Mouse (Mus musculus) MEL (cell line): ENCODE measurements around the gene Ankar. TPM values are rescaled to one million over a fixed set of nuclear protein-coding genes. Genes with fewer than 3 reads are reported as not detected.

Experiments used
- DNase-seq: peaks from one replicate; pipeline ENCODE4 v3.0.0; 2011; ENCODE audit warnings: low read depth, low spot score
- H3K27ac ChIP-seq: 2 replicates; pipeline ENCODE4 v1.5.1; 2012; ENCODE audit warnings: low read depth, mild to moderate bottlenecking, control low read depth, low read length, moderate library complexity; ENCODE audit not compliant: control insufficient read depth
- H3K27me3 ChIP-seq, 2 experiments: fragments of 150-350 bp in 1 of 2; sonication (generic) in 1 of 2; 2 replicates each; pipeline ENCODE4 v1.6.1; 2012; ENCODE audit warnings: low read length in 2 of 2, mild to moderate bottlenecking in 2 of 2, improper control_type of control experiment in 1 of 2, moderate library complexity in 1 of 2; ENCODE audit not compliant: insufficient read depth in 2 of 2, control insufficient read depth in 1 of 2
- H3K36me3 ChIP-seq, 2 experiments: 2 replicates each; pipeline ENCODE4 v1.6.1; 2012 to 2014; ENCODE audit warnings: low read length in 2 of 2, improper control_type of control experiment in 1 of 2, inconsistent platforms in 1 of 2, mild to moderate bottlenecking in 1 of 2; ENCODE audit not compliant: insufficient read depth in 2 of 2, control insufficient read depth in 1 of 2
- H3K4me1 ChIP-seq, 2 experiments: fragments of 150-350 bp in 1 of 2; sonication (generic) in 1 of 2; 2 replicates each; pipeline ENCODE4 v1.6.1; 2012; ENCODE audit warnings: low read length in 2 of 2, improper control_type of control experiment in 1 of 2, mild to moderate bottlenecking in 1 of 2; ENCODE audit not compliant: insufficient read depth in 2 of 2, control insufficient read depth in 1 of 2
- H3K4me3 ChIP-seq, 2 experiments: fragments of 150-350 bp in 1 of 2; sonication (generic) in 1 of 2; 2 replicates each; pipeline ENCODE4 v1.5.1; 2012; ENCODE audit warnings: low read depth in 2 of 2, low read length in 2 of 2, mild to moderate bottlenecking in 2 of 2, moderate library complexity in 2 of 2, control low read depth in 1 of 2, improper control_type of control experiment in 1 of 2; ENCODE audit not compliant: control insufficient read depth in 1 of 2, insufficient read depth in 1 of 2
- H3K79me2 ChIP-seq: 2 replicates; pipeline ENCODE4 v1.6.1; 2012; ENCODE audit warnings: mild to moderate bottlenecking, low read length, moderate library complexity; ENCODE audit not compliant: control insufficient read depth, poor library complexity, insufficient read depth
- H3K9ac ChIP-seq: 2 replicates; pipeline ENCODE4 v1.6.1; 2012; ENCODE audit warnings: low read depth, mild to moderate bottlenecking, control low read depth, low read length, moderate library complexity; ENCODE audit not compliant: control insufficient read depth, poor library complexity, severe bottlenecking
- H3K9me3 ChIP-seq: fragments of 150-350 bp; sonication (generic); replicated peaks from 2 replicates; pipeline ENCODE4 v1.6.1; 2012; ENCODE audit warnings: mild to moderate bottlenecking, low read length, improper control_type of control experiment, moderate library complexity; ENCODE audit not compliant: insufficient read depth
- BHLHE40 ChIP-seq: IDR thresholded peaks from 2 replicates; pipeline ENCODE4 v1.6.1; 2012; ENCODE audit warnings: low read depth, mild to moderate bottlenecking, inconsistent platforms, low read length, improper control_type of control experiment, borderline replicate concordance
- CHD1 ChIP-seq: IDR thresholded peaks from 2 replicates; pipeline ENCODE4 v1.6.1; 2012; ENCODE audit warnings: low read depth, mild to moderate bottlenecking, inconsistent platforms, low read length, improper control_type of control experiment
- CHD2 ChIP-seq: IDR thresholded peaks from 2 replicates; pipeline ENCODE4 v1.6.1; 2011; ENCODE audit warnings: low read length, improper control_type of control experiment
- CTCF ChIP-seq, 3 experiments: IDR thresholded peaks in 2 of 3; conservative IDR thresholded peaks in 1 of 3; 2 replicates each; pipeline ENCODE4 v1.5.1; 2011 to 2012; ENCODE audit warnings: low read length in 3 of 3, low read depth in 2 of 3, mild to moderate bottlenecking in 2 of 3, improper control_type of control experiment in 1 of 3, inconsistent platforms in 1 of 3, mixed read lengths in 1 of 3, moderate library complexity in 1 of 3; ENCODE audit not compliant: control insufficient read depth in 1 of 3, insufficient read depth in 1 of 3, poor library complexity in 1 of 3, severe bottlenecking in 1 of 3
- E2F4 ChIP-seq: IDR thresholded peaks from 2 replicates; pipeline ENCODE4 v1.6.1; 2011; ENCODE audit warnings: low read depth, low read length, improper control_type of control experiment, borderline replicate concordance
- ELF1 ChIP-seq: IDR thresholded peaks from 2 replicates; pipeline ENCODE4 v1.6.1; 2014; ENCODE audit warnings: low read depth, mild to moderate bottlenecking, inconsistent platforms, low read length, improper control_type of control experiment, moderate library complexity
- EP300 ChIP-seq, 2 experiments: IDR thresholded peaks; 2 replicates each; pipeline ENCODE4 v1.6.1; 2011; ENCODE audit warnings: improper control_type of control experiment in 2 of 2, low read length in 2 of 2, low read depth in 1 of 2, mild to moderate bottlenecking in 1 of 2
- ETS1 ChIP-seq: IDR thresholded peaks from 2 replicates; pipeline ENCODE4 v1.6.1; 2012; ENCODE audit warnings: low read depth, mild to moderate bottlenecking, inconsistent platforms, low read length, improper control_type of control experiment, moderate library complexity
- HCFC1 ChIP-seq: IDR thresholded peaks from 2 replicates; pipeline ENCODE4 v1.6.1; 2012; ENCODE audit warnings: low read depth, mild to moderate bottlenecking, inconsistent platforms, low read length, improper control_type of control experiment, moderate library complexity
- JUND ChIP-seq: IDR thresholded peaks from 2 replicates; pipeline ENCODE4 v1.6.1; 2011; ENCODE audit warnings: low read depth, mild to moderate bottlenecking, improper control_type of control experiment, low read length
- MAX ChIP-seq: IDR thresholded peaks from 2 replicates; pipeline ENCODE4 v1.6.1; 2011; ENCODE audit warnings: low read length, improper control_type of control experiment
- MAZ ChIP-seq: IDR thresholded peaks from 2 replicates; pipeline ENCODE4 v1.6.1; 2012; ENCODE audit warnings: low read depth, mild to moderate bottlenecking, inconsistent platforms, low read length, improper control_type of control experiment
- MEF2A ChIP-seq: IDR thresholded peaks from 2 replicates; pipeline ENCODE4 v1.6.1; 2014; ENCODE audit warnings: low read depth, mild to moderate bottlenecking, inconsistent platforms, low read length, improper control_type of control experiment; ENCODE audit not compliant: poor library complexity, insufficient replicate concordance, severe bottlenecking; ENCODE audit errors: extremely low read depth
- MXI1 ChIP-seq: IDR thresholded peaks from 2 replicates; pipeline ENCODE4 v1.6.1; 2011; ENCODE audit warnings: mild to moderate bottlenecking, low read depth, low read length, improper control_type of control experiment
- MYB ChIP-seq: IDR thresholded peaks from 2 replicates; pipeline ENCODE4 v1.6.1; 2011; ENCODE audit warnings: mild to moderate bottlenecking, low read depth, low read length, improper control_type of control experiment
- NELFE ChIP-seq: IDR thresholded peaks from 2 replicates; pipeline ENCODE4 v1.6.1; 2011; ENCODE audit warnings: low read depth, low read length, improper control_type of control experiment
- NRF1 ChIP-seq: IDR thresholded peaks from 2 replicates; pipeline ENCODE4 v1.6.1; 2014; ENCODE audit warnings: low read depth, mild to moderate bottlenecking, inconsistent platforms, low read length, improper control_type of control experiment, moderate library complexity; ENCODE audit not compliant: poor library complexity, insufficient read depth, severe bottlenecking
- POLR2AphosphoS2 ChIP-seq: IDR thresholded peaks from 2 replicates; pipeline ENCODE4 v1.6.1; 2011; ENCODE audit warnings: low read length, improper control_type of control experiment
- POLR2AphosphoS5 ChIP-seq: IDR thresholded peaks from 2 replicates; pipeline ENCODE4 v1.6.1; 2012; ENCODE audit warnings: low read depth, borderline replicate concordance, mild to moderate bottlenecking, inconsistent platforms, low read length, moderate library complexity, mixed read lengths
- SIN3A ChIP-seq: IDR thresholded peaks from 2 replicates; pipeline ENCODE4 v1.6.1; 2012; ENCODE audit warnings: low read length, improper control_type of control experiment, inconsistent platforms
- TAL1 ChIP-seq: IDR thresholded peaks from 2 replicates; pipeline ENCODE4 v1.6.1; 2012; ENCODE audit warnings: mild to moderate bottlenecking, inconsistent platforms, low read length, moderate library complexity, mixed read lengths
- TBP ChIP-seq: IDR thresholded peaks from 2 replicates; pipeline ENCODE4 v1.8.0; 2011; ENCODE audit warnings: low read depth, low read length, improper control_type of control experiment
- UBTF ChIP-seq: IDR thresholded peaks from 2 replicates; pipeline ENCODE4 v1.6.1; 2012; ENCODE audit warnings: low read depth, mild to moderate bottlenecking, inconsistent platforms, low read length, improper control_type of control experiment, moderate library complexity, borderline replicate concordance; ENCODE audit not compliant: insufficient read depth
- USF1 ChIP-seq: IDR thresholded peaks from 2 replicates; pipeline ENCODE4 v1.6.1; 2014; ENCODE audit warnings: low read depth, mild to moderate bottlenecking, inconsistent platforms, low read length, improper control_type of control experiment, moderate library complexity
- ZC3H11A ChIP-seq: IDR thresholded peaks from 2 replicates; pipeline ENCODE4 v1.6.1; 2012; ENCODE audit warnings: low read depth, mild to moderate bottlenecking, inconsistent platforms, low read length, improper control_type of control experiment
- ZKSCAN1 ChIP-seq: IDR thresholded peaks from 2 replicates; pipeline ENCODE4 v1.6.1; 2012; ENCODE audit warnings: low read depth, mild to moderate bottlenecking, inconsistent platforms, low read length, improper control_type of control experiment, moderate library complexity
- ZNF384 ChIP-seq: IDR thresholded peaks from 2 replicates; pipeline ENCODE4 v1.6.1; 2012; ENCODE audit warnings: low read depth, mild to moderate bottlenecking, inconsistent platforms, low read length, improper control_type of control experiment
- polyA plus RNA-seq, 2 experiments: library from polyadenylated mRNA; stranded (reverse) in 1 of 2; unstranded in 1 of 2; fragments of >175 nt in 1 of 2; fragments of >200 nt in 1 of 2; gene quantifications; 2 replicates each; pipeline versions ENCODE4 v1.2.1 to v1.2.4; 2012; ENCODE audit warnings: low replicate concordance in 2 of 2, low read depth in 1 of 2; ENCODE audit not compliant: insufficient read length in 2 of 2, insufficient read depth in 1 of 2, missing spikeins in 1 of 2
- total RNA-seq: library from RNA; depleted of rRNA; stranded (reverse); fragments of 300-350 nt; gene quantifications from 2 replicates; pipeline ENCODE4 v1.2.3, GENCODE M21; 2012; rRNA removed

Ankar gene
- total RNA-seq (not detected in 2 replicates), polyA plus RNA-seq (not detected)

GRCm38 (mm10) chr1:72700479-72700878 lies at the start of gene Ankar:
Gene Ankar, minus strand, starts transcription at chr1:72700579.
- Histone ChIP-seq H3K27me3 (no peaks in the 10 kb centered on the region; a peak in 1 of 4 replicates), H3K9me3 (no peaks in the 10 kb centered on the region), H3K27ac (no peak within 1 kb of the TSS), H3K4me1 (no peaks in the 10 kb centered on the region), H3K79me2 (no peaks in the 10 kb centered on the region), H3K9ac (no peak within 1 kb of the TSS)
- no peak for DNase-seq
- TF ChIP-seq HCFC1 (no peak), CTCF (IDR thresholded peaks at IDR 0.05 in 2 of 3, conservative IDR thresholded peaks at IDR 0.05 in 1 of 3; ENCODE audit: control insufficient read depth in 1 of 3, insufficient read depth in 1 of 3, low read depth in 2 of 3, low read length in 3 of 3, poor library complexity in 1 of 3, severe bottlenecking in 1 of 3) (no peak), TBP (no peak), EP300 (IDR thresholded peaks at IDR 0.05; ENCODE audit: low read depth in 1 of 2, low read length in 2 of 2) (no peak), NRF1 (no peak), ZC3H11A (no peak), MXI1 (no peak), CHD2 (no peak), MAX (no peak), TAL1 (no peak), POLR2AphosphoS2 (no peak), E2F4 (no peak), SIN3A (no peak), ZKSCAN1 (no peak), ZNF384 (no peak), MYB (no peak), MEF2A (no peak), NELFE (no peak), POLR2AphosphoS5 (no peak), MAZ (no peak)
- TF ChIP-seq, all 39 proteins: peak for 0
- no peaks in the 10 kb centered on the region for H3K36me3 ChIP-seq
- no peak within 1 kb of the TSS for H3K4me3 ChIP-seq

- Histone ChIP-seq H3K79me2 (no peaks in the 10 kb centered on the region), H3K27me3 (no peaks in the 10 kb centered on the region), H3K36me3 (no peaks in the 10 kb centered on the region), H3K4me3 (no peak overlapping the region), H3K9me3 (no peaks in the 10 kb centered on the region), H3K4me1 (peaks cover 0 to 6% of the 10 kb centered on the region in 2 experiments; a peak in 2 of 4 replicates), H3K27ac (no peak overlapping the region), H3K9ac (no peak overlapping the region)
- no peak for DNase-seq
- TF ChIP-seq ELF1 (no peak), USF1 (no peak), MAX (no peak), UBTF (no peak), BHLHE40 (no peak), ZKSCAN1 (no peak), POLR2AphosphoS5 (no peak), ETS1 (no peak), JUND (no peak), CHD1 (no peak)
Measured at GRCm38 (mm10) chr1:72746382-72746781, 46.0 kb upstream of the Ankar start.
